Mouse (Mus musculus) stomach, postnatal 0 days (tissue): ENCODE results near the gene Tm6sf2. TPM values are rescaled to one million over a fixed set of nuclear protein-coding genes. Genes with fewer than 3 reads are reported as not detected.

Experiments
- ATAC-seq: fragments of 200-750 bp; cut with Nextera tagmentation; 2 replicates; pipeline ENCODE4 v1.8.0; 2017; ENCODE audit not compliant: low FRiP score, low TSS enrichment
- DNase-seq: peaks from one replicate; pipeline ENCODE4 v3.0.0-alpha.2; 2016; ENCODE audit warnings: low spot score
- H3K27ac ChIP-seq: fragments of 300-500 bp; sonication (generic); replicated peaks from 2 replicates; pipeline ENCODE4 v1.5.1; 2014; ENCODE audit warnings: mild to moderate bottlenecking, control low read depth
- H3K27me3 ChIP-seq: fragments of 300-500 bp; sonication (generic); 2 replicates; pipeline ENCODE4 v1.6.1; 2014; ENCODE audit warnings: low read length; ENCODE audit not compliant: control insufficient read depth, insufficient read depth
- H3K36me3 ChIP-seq: fragments of 300-500 bp; sonication (generic); 2 replicates; pipeline ENCODE4 v1.6.1; 2014; ENCODE audit warnings: low read length, mixed read lengths; ENCODE audit not compliant: control insufficient read depth, insufficient read depth
- H3K4me1 ChIP-seq: fragments of 300-500 bp; sonication (generic); replicated peaks from 2 replicates; pipeline ENCODE4 v1.6.1; 2014; ENCODE audit warnings: antibody characterized with exemption; ENCODE audit not compliant: control insufficient read depth, insufficient read depth
- H3K4me2 ChIP-seq: fragments of 300-500 bp; sonication (generic); replicated peaks from 2 replicates; pipeline ENCODE4 v1.6.1; 2014; ENCODE audit warnings: low read depth, mild to moderate bottlenecking, control low read depth, moderate library complexity
- H3K4me3 ChIP-seq: fragments of 300-500 bp; sonication (generic); 2 replicates; pipeline ENCODE4 v1.5.1; 2014; ENCODE audit warnings: low read depth, low read length, control low read depth
- H3K9ac ChIP-seq: fragments of 300-500 bp; sonication (generic); 2 replicates; pipeline ENCODE4 v1.6.1; 2014; ENCODE audit warnings: mild to moderate bottlenecking, low read length, control low read depth, mixed read lengths
- H3K9me3 ChIP-seq: fragments of 300-500 bp; sonication (generic); 2 replicates; pipeline ENCODE4 v1.6.1; 2016; ENCODE audit warnings: low read length; ENCODE audit not compliant: control insufficient read depth
- CTCF ChIP-seq: IDR thresholded peaks from 2 replicates; pipeline ENCODE4 v1.5.1; 2016; ENCODE audit warnings: antibody characterized with exemption, low read depth, mild to moderate bottlenecking, moderate library complexity
- EP300 ChIP-seq: optimal IDR thresholded peaks from 2 replicates; pipeline ENCODE3; 2016; ENCODE audit warnings: antibody characterized with exemption
- WGBS: fragments of 180-500 bp; shearing (Covaris S2); extraction: QIAGEN DNeasy Blood & Tissue Kit; methylation state at CpG from one replicate; pipeline ENCODE4 v1.1.7; 2014; 5-methylcytosine and 5-hydroxymethylcytosine counted together
- microRNA-seq: library from miRNA; unstranded; fragments of <30 nt; microRNA quantifications from one replicate; pipeline ENCODE4, GENCODE M21; 2016
- polyA plus RNA-seq: library from polyadenylated mRNA; unstranded; fragments of >200 nt; fragmentation: Nextera tagmentation; extraction: Ambion mirVana; gene quantifications from 2 replicates; pipeline ENCODE4 v1.2.1, GENCODE M21; 2015

Tm6sf2 gene
- polyA plus RNA-seq, 1 experiment from 2014 or later: 1.5 TPM

- 61% methylated on average over 3 of the region's 3 CpGs for WGBS
- ATAC-seq: no peak
- no peaks in the 10 kb centered on the region for H3K27me3 ChIP-seq
Observed at GRCm38 (mm10) chr8:70128435-70128834, 55.7 kb downstream of the Tm6sf2 start.

DNA sequence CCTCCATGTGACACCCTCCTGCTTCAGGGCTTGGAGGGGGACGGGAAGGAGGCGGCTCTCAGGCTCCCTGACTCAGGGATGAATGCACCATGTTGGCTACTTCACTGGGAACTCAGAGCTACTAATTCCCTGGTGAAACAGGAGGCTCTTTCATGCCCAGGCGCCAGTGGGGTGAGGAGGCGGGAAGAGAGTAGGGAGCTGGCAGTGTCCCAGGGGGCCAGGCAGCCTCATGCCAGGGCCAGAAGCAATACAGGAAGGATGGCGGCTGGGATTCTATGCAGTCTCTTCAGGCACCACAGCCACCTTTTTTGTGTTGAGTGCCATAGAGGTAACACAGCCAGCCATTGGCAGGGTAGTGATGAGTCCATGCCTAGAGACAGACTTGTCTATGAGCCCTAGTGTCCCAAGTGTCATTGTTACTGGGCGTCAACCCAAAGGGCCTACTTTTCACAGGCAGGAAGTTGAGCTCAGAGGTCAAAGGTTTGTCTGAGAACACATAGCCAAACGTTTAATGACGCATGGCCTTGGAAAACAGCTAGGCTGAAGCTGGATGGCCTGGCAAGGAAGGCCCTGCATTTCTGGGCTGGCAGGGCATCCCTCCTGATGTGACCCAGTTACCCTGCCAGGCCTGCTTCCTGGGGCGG, 56.7 kb downstream of the Tm6sf2 start:
- 54% methylated on average over 9 of the region's 9 CpGs for WGBS
- ATAC-seq (no peak), DNase-seq (peak; percentile 38)
- Histone ChIP-seq H3K36me3 (peaks cover 6% of the 10 kb centered on the region), H3K27me3 (no peaks in the 10 kb centered on the region), H3K9ac (no peak overlapping the region), H3K4me1 (no peaks in the 10 kb centered on the region; the same call in 1 of the 2 replicates), H3K9me3 (no peaks in the 10 kb centered on the region), H3K27ac (no peak overlapping the region), H3K4me2 (no peak overlapping the region), H3K4me3 (no peak overlapping the region)
- no peak for TF ChIP-seq EP300
- TF ChIP-seq CTCF: no peak

More at GRCm38 (mm10) chr8:70128435-70128834, 55.7 kb downstream of the Tm6sf2 start:
- Histone ChIP-seq H3K36me3 (peaks cover 2% of the 10 kb centered on the region; the same call in 1 of the 2 replicates), H3K9me3 (no peaks in the 10 kb centered on the region), H3K9ac (no peak overlapping the region), H3K4me2 (no peak overlapping the region), H3K4me3 (no peak overlapping the region), H3K4me1 (no peaks in the 10 kb centered on the region; the same call in 1 of the 2 replicates), H3K27ac (no peak overlapping the region)
- TF ChIP-seq EP300: no peak
- TF ChIP-seq CTCF: no peak
- DNase-seq: no peak

Small RNA genes lying within 50 kb of the gene (microRNA-seq; reads per million reads assigned to microRNA genes)
- not detected for gene Mir7066

Other genes starting within 250 kb of the Tm6sf2 start
- gene Pbx4, start 240.4 kb upstream of the Tm6sf2 start, polyA plus RNA-seq: 4.9 and 5.1 TPM in 2 replicates
- gene Cilp2, start 185.2 kb upstream of the Tm6sf2 start, polyA plus RNA-seq: 0.30 and 0.36 TPM in 2 replicates
- gene Tssk6, start 170.7 kb upstream of the Tm6sf2 start, polyA plus RNA-seq: 2.1 and 2.7 TPM in 2 replicates
- gene Ndufa13, start 170.4 kb upstream of the Tm6sf2 start, polyA plus RNA-seq: 199 and 205 TPM in 2 replicates
- 1.6 and 2.7 TPM in 2 replicates for gene Yjefn3, start 170.2 kb upstream of the Tm6sf2 start, polyA plus RNA-seq
- gene Gatad2a, start 76.5 kb upstream of the Tm6sf2 start, polyA plus RNA-seq: 32.4 and 36.4 TPM in 2 replicates
- 22.4 and 24.4 TPM in 2 replicates for gene Mau2, start 30.2 kb upstream of the Tm6sf2 start, polyA plus RNA-seq
- 21.2 and 22.0 TPM in 2 replicates for gene Sugp1, start 30.1 kb upstream of the Tm6sf2 start, polyA plus RNA-seq
- 0.02 and 0.10 TPM in 2 replicates for gene Hapln4, start 10.5 kb downstream of the Tm6sf2 start, polyA plus RNA-seq
- gene Ncan, start 47.9 kb downstream of the Tm6sf2 start, polyA plus RNA-seq: 0.17 and 0.27 TPM in 2 replicates
- 31.9 and 33.6 TPM in 2 replicates for gene Nr2c2ap, start 58.4 kb downstream of the Tm6sf2 start, polyA plus RNA-seq
- 8.9 and 9.8 TPM in 2 replicates for gene Rfxank, start 66.2 kb downstream of the Tm6sf2 start, polyA plus RNA-seq
- gene Borcs8, start 66.6 kb downstream of the Tm6sf2 start, polyA plus RNA-seq: 30.1 and 30.5 TPM in 2 replicates
- gene Mef2b, start 66.8 kb downstream of the Tm6sf2 start, polyA plus RNA-seq: 0.10 TPM in 1 of 2 replicates, not detected in the other
- gene Tmem161a, start 99.4 kb downstream of the Tm6sf2 start, polyA plus RNA-seq: 38.2 and 40.8 TPM in 2 replicates
- gene Slc25a42, start 139.4 kb downstream of the Tm6sf2 start, polyA plus RNA-seq: 3.1 and 4.5 TPM in 2 replicates
- gene Sugp2, start 161.3 kb downstream of the Tm6sf2 start, polyA plus RNA-seq: 7.8 and 9.0 TPM in 2 replicates
- gene Armc6, start 161.5 kb downstream of the Tm6sf2 start, polyA plus RNA-seq: 11.9 and 12.9 TPM in 2 replicates
- gene Homer3, start 209.9 kb downstream of the Tm6sf2 start, polyA plus RNA-seq: 13.8 and 17.5 TPM in 2 replicates
- 35.0 and 36.0 TPM in 2 replicates for gene Ddx49, start 229.6 kb downstream of the Tm6sf2 start, polyA plus RNA-seq
- gene Cope, start 229.6 kb downstream of the Tm6sf2 start, polyA plus RNA-seq: 347 and 366 TPM in 2 replicates
- 2.0 and 2.6 TPM in 2 replicates for gene Cers1, start 242.9 kb downstream of the Tm6sf2 start, polyA plus RNA-seq